Mouse (Mus musculus) c-Kit-positive CD71-positive TER-119-positive erythroid progenitor cells, embryonic 14.5 days (primary cell): ENCODE measurements around the gene Faim.

Source experiments
- DNase-seq: peaks from one replicate; pipeline ENCODE4 v3.0.0-alpha.2; 2013; ENCODE audit warnings: low spot score

Gene Faim

GRCm38 (mm10) chr9:99048724-99049250 is 62.6 kb downstream of the Faim start:
- DNase-seq = no peak

- DNase-seq = no peak
Measured at GRCm38 (mm10) chr9:99049760-99050159, 63.6 kb downstream of the Faim start.
